Mouse (Mus musculus) kidney, embryonic 14.5 days (tissue): Measurements from ENCODE around the gene Stra6l. TPM values are rescaled to one million over a fixed set of nuclear protein-coding genes. Genes with fewer than 3 reads are reported as not detected.
A peak's percentile ranks its signal among the peaks of the same experiment; 100 is the strongest.

ENCODE experiments used
- ATAC-seq: fragments of 200-750 bp; cut with Nextera tagmentation; 2 replicates; pipeline ENCODE4 v1.8.0; 2017; ENCODE audit warnings: moderate number of reproducible peaks, mild to moderate bottlenecking, moderate TSS enrichment, moderate library complexity; ENCODE audit not compliant: low FRiP score, low TSS enrichment
- H3K27ac ChIP-seq: fragments of 300-500 bp; sonication (generic); 2 replicates; pipeline ENCODE4 v1.5.1; 2014; ENCODE audit warnings: low read depth, mild to moderate bottlenecking, low read length, moderate library complexity, mixed read lengths
- H3K27me3 ChIP-seq: fragments of 300-500 bp; sonication (generic); 2 replicates; pipeline ENCODE4 v1.6.1; 2014; ENCODE audit warnings: mild to moderate bottlenecking, low read length; ENCODE audit not compliant: control insufficient read depth, insufficient read depth
- H3K36me3 ChIP-seq: fragments of 300-500 bp; sonication (generic); 2 replicates; pipeline ENCODE4 v1.6.1; 2014; ENCODE audit warnings: low read length, mixed read lengths; ENCODE audit not compliant: control insufficient read depth, insufficient read depth
- H3K4me1 ChIP-seq: fragments of 300-500 bp; sonication (generic); 2 replicates; pipeline ENCODE4 v1.6.1; 2014; ENCODE audit warnings: low read length, mixed read lengths; ENCODE audit not compliant: control insufficient read depth, insufficient read depth
- H3K4me2 ChIP-seq: fragments of 300-500 bp; sonication (generic); replicated peaks from 2 replicates; pipeline ENCODE4 v1.6.1; 2014; ENCODE audit warnings: low read depth, mild to moderate bottlenecking, low read length
- H3K4me3 ChIP-seq: fragments of 300-500 bp; sonication (generic); 2 replicates; pipeline ENCODE4 v1.5.1; 2014; ENCODE audit warnings: mild to moderate bottlenecking, low read length
- H3K9ac ChIP-seq: fragments of 300-500 bp; sonication (generic); 2 replicates; pipeline ENCODE4 v1.6.1; 2014; ENCODE audit warnings: low read depth, mild to moderate bottlenecking, low read length, moderate library complexity
- H3K9me3 ChIP-seq: fragments of 300-500 bp; sonication (generic); 2 replicates; pipeline ENCODE4 v1.6.1; 2016; ENCODE audit warnings: low read length; ENCODE audit not compliant: control insufficient read depth
- WGBS: fragments of 180-500 bp; shearing (Covaris S2); extraction: QIAGEN DNeasy Blood & Tissue Kit; methylation state at CpG from one replicate; pipeline ENCODE4 v1.1.7; 2014; 5-methylcytosine and 5-hydroxymethylcytosine counted together
- polyA plus RNA-seq: library from polyadenylated mRNA; unstranded; fragments of >200 nt; fragmentation: Nextera tagmentation; extraction: Ambion mirVana; gene quantifications from 2 replicates; pipeline ENCODE4 v1.2.1, GENCODE M21; 2014

Gene Stra6l
- 0.29 and 0.61 TPM in 2 replicates for polyA plus RNA-seq

DNA sequence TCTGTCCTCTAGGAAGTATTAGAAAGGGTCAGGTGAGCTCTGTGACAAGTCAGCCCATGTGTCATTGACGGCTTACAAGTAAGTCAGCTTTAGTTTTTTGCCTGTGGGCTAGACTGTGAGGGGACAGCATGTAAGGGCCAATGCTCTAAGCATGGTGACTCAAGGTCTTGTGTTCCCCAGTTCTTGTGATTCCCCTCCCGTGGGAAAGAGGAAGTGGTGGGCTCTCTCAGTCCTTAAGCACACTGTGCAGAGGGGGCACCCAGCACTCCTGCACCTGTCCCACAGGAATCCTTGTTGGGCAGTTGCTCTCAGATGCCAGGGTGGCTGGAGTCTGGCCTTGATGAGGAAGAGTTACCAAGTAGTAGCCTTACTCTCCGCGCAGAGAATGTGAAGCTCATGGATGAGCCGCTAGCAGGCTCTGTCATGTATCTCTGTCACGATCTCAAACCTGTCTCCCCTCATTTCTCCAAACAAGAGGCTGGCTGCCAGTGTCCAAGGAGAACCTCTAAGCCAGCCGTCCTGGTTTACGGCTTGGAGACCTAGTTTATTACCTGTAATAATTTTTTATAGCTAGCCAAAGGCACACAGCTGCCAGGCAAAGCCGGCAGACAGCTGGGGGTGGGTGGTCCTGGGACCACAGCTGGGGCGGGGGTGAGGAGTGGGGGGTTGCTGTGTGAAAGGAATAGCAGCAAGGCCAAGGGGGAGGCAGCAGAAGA is at the start of gene Stra6l:
Gene Stra6l (plus strand): TSS at position 556 of the 716 bp plus-strand sequence.
- Histone ChIP-seq H3K27ac (no peak within 1 kb of the TSS), H3K4me3 (no peak within 1 kb of the TSS), H3K4me1 (peaks cover 4% of the 10 kb centered on the region), H3K9me3 (no peaks in the 10 kb centered on the region), H3K9ac (no peak within 1 kb of the TSS; the same call in 1 of the 2 replicates), H3K4me2 (no peak within 1 kb of the TSS; the same call in 1 of the 2 replicates), H3K36me3 (no peaks in the 10 kb centered on the region), H3K27me3 (no peaks in the 10 kb centered on the region)
- WGBS, result 14% methylated on average over 10 of the region's 10 CpGs
- ATAC-seq, result no peak

DNA sequence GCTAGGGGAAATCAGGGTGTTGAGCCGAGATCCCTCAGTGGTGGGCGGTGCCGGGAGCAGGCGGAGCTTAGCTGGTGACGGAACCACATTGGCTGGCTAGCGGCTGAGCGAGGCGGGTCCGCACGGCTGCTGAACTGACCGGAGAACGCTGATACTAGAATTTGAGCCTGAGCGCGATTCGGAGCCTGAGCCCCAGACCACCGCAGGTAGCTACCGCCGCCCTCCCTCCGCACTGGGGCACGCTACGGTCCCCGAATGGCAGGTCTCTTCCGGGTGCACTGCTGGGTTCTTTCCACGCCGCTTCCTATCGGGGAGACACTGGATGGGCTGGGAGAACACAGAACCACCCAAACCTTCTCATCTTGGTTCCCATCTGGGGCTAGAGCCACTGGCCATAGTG is 49.5 kb upstream of the Stra6l start, which contains the start of gene Aldh1b1:
Gene Aldh1b1 (plus strand): TSS at position 59 of the 400 bp plus-strand sequence.
- Histone ChIP-seq H3K27me3 (no peaks in the 10 kb centered on the region), H3K4me1 (0 out of 2 replicates have a peak, but pooled peaks cover 10% of the 10 kb centered on the region), H3K27ac (no peak within 1 kb of the TSS), H3K9me3 (no peaks in the 10 kb centered on the region), H3K4me3 (peak within 1 kb of the TSS; percentile 49), H3K36me3 (no peaks in the 10 kb centered on the region), H3K9ac (peak within 1 kb of the TSS; percentile 52; the same call in 1 of the 2 replicates), H3K4me2 (peak within 1 kb of the TSS; percentile 77)
- WGBS, result under 1% methylated on average over 26 of the region's 26 CpGs
- peak; percentile 76 for ATAC-seq

DNA sequence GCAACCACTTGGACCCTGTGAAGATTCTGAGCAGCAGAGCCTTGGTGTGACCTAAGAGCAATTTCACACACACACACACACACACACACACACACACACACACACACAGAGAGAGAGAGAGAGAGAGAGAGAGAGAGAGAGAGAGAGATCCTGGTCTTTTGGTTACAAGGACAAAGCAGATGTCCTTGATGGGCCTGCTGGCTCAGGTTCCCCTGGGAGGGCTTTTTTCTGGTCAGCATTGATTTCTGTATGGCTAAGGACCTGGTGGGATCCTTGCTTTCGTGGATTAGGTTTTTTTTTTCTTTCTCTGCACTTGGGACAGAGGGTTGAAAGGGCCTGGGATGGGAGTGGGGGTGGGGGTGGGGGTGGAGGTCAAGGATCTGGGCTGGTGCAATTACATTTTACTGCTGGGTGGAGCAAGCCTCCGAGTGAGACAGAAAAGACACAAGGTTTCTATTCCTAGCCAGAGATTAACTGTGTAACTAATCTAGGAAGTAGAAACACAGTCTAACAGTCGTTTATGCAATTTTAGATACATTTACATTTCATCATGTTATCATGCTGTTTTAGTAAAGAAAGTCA is 48.4 kb upstream of the Stra6l start:
- WGBS, result 17% methylated on average over 3 of the region's 3 CpGs
- H3K27ac ChIP-seq, result no peak overlapping the region

DNA sequence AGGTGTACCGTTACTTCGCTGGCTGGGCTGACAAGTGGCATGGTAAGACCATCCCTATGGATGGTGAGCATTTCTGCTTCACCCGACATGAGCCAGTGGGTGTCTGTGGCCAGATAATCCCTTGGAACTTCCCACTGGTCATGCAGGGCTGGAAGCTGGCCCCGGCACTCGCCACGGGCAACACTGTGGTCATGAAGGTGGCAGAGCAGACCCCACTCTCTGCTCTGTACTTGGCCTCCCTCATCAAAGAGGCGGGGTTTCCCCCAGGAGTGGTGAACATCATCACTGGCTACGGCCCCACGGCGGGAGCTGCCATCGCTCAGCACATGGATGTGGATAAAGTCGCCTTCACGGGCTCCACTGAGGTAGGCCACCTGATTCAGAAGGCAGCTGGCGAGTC is 45.6 kb upstream of the Stra6l start:
- no peaks in the 10 kb centered on the region for H3K36me3 ChIP-seq
- H3K27me3 ChIP-seq, result no peaks in the 10 kb centered on the region
- H3K9me3 ChIP-seq, result no peaks in the 10 kb centered on the region
- no peak overlapping the region for H3K27ac ChIP-seq
- no peak overlapping the region for H3K4me2 ChIP-seq
- H3K4me3 ChIP-seq, result no peak overlapping the region
- no peak for ATAC-seq
- H3K4me1 ChIP-seq, result 0 out of 2 replicates have a peak, but pooled peaks cover 5% of the 10 kb centered on the region
- no peak overlapping the region for H3K9ac ChIP-seq
- 94% methylated on average over 14 of the region's 14 CpGs for WGBS

More for the DNA sequence above, 48.4 kb upstream of the Stra6l start:
- no peaks in the 10 kb centered on the region for H3K27me3 ChIP-seq
- no peak overlapping the region for H3K4me2 ChIP-seq
- no peaks in the 10 kb centered on the region for H3K36me3 ChIP-seq
- no peaks in the 10 kb centered on the region for H3K9me3 ChIP-seq
- H3K4me1 ChIP-seq, result 0 out of 2 replicates have a peak, but pooled peaks cover 10% of the 10 kb centered on the region
- ATAC-seq, result no peak
- H3K4me3 ChIP-seq, result no peak overlapping the region
- no peak overlapping the region for H3K9ac ChIP-seq

DNA sequence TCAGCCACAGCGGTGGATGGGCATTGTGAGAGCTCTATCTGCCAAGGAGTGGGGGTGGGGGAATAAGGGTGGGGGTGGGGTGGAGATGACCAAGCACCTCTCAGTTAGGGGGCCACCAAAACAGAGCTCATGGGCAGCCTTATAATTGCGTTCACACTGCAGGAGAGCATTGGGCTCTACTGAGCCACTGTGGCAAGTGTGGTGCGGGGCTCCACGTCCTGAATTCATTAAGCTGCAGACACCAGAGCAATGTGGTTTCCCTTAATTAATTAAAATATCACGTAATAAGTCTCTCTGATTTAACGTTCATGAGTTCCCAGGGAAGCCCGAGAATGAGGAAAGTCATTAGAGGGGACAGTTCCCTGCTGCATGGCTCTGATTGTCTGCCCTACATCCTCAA is 40.4 kb upstream of the Stra6l start:
- no peak for ATAC-seq
- H3K9ac ChIP-seq, result no peak overlapping the region
- H3K27ac ChIP-seq, result no peak overlapping the region
- 61% methylated on average over 7 of the region's 7 CpGs for WGBS
- no peaks in the 10 kb centered on the region for H3K27me3 ChIP-seq
- no peak overlapping the region for H3K4me3 ChIP-seq
- no peaks in the 10 kb centered on the region for H3K36me3 ChIP-seq
- H3K4me2 ChIP-seq, result no peak overlapping the region
- no peaks in the 10 kb centered on the region for H3K9me3 ChIP-seq
- 0 out of 2 replicates have a peak, but pooled peaks cover 7% of the 10 kb centered on the region for H3K4me1 ChIP-seq

DNA sequence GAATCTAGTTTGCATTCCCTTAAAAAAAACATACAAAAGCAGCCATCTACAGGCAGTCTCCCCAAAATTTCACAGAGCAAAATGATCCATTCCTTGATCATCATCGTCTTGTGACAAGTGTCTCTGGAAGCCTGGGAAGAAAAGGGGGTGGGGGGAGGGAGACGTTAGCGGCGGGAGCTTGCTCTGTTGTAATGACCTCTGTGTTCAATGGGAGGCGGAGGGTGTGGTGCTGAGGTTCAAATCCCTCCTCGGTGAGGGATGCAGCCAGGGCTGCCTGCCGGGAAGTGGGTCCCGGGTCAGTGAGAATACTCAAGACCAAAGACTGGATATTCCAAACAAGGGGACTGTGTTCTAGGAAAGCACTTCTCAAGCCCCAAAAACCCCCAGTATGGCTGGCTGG is 37.2 kb upstream of the Stra6l start:
- ATAC-seq, result no peak
- H3K4me1 ChIP-seq, result 0 out of 2 replicates have a peak, but pooled peaks cover 7% of the 10 kb centered on the region
- H3K36me3 ChIP-seq, result no peaks in the 10 kb centered on the region
- WGBS, result 24% methylated on average over 8 of the region's 8 CpGs
- H3K4me3 ChIP-seq, result no peak overlapping the region
- H3K4me2 ChIP-seq, result no peak overlapping the region
- H3K27ac ChIP-seq, result no peak overlapping the region
- no peaks in the 10 kb centered on the region for H3K27me3 ChIP-seq
- H3K9me3 ChIP-seq, result no peaks in the 10 kb centered on the region
- no peak overlapping the region for H3K9ac ChIP-seq

DNA sequence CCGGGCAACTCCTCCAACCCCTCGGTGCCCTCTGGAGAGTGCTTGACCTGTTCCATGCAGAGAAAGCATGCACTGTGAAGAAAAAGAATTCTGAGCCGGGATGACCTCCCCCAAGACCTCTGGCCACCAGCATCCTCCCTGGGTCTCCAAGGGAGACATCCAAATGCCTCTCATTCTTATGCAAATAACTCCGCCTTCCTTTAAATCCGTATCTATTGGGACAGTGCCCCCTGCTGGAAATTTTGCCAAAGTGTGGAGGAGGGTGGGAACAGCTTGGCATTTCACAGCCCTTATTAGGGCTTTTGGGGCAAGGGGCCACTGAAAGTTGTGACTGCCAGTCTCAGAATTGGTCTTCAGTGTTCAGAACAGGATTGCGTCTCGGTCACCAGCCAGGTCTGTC is 32.9 kb upstream of the Stra6l start:
- H3K27me3 ChIP-seq, result no peaks in the 10 kb centered on the region
- 47% methylated on average over 7 of the region's 7 CpGs for WGBS

DNA sequence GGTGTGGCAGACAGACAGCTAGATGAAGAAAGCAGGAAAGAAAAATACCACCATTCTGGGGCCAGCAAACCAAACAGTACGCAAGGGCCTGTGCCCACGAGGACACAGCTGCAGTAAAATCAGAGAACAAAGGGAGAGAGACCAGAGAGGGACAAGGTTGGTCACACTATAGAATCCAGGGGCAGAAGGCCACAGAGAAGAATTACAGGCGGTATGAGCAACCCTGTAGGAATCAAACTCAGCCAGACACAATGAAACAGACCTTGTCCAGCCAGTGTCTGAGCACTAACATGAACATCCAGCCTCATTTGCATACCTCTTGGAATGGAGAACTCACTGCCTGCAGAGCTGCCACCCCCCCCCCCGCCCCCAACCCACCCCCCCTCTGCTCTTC is 29.7 kb upstream of the Stra6l start:
- H3K4me3 ChIP-seq, result peak overlapping the region; percentile 17; the same call in 1 of the 2 replicates
- no peak for ATAC-seq
- no peaks in the 10 kb centered on the region for H3K36me3 ChIP-seq
- H3K9ac ChIP-seq, result no peak overlapping the region
- H3K4me1 ChIP-seq, result peaks cover 10% of the 10 kb centered on the region
- peak overlapping the region; percentile 61 for H3K4me2 ChIP-seq
- no peaks in the 10 kb centered on the region for H3K9me3 ChIP-seq
- H3K27me3 ChIP-seq, result peaks cover 17% of the 10 kb centered on the region
- 18% methylated on average over 4 of the region's 4 CpGs for WGBS
- no peak overlapping the region for H3K27ac ChIP-seq

More for the DNA sequence above, 32.9 kb upstream of the Stra6l start:
- H3K4me1 ChIP-seq, result peaks cover 10% of the 10 kb centered on the region
- H3K4me2 ChIP-seq, result no peak overlapping the region
- ATAC-seq, result no peak
- no peaks in the 10 kb centered on the region for H3K36me3 ChIP-seq
- no peak overlapping the region for H3K27ac ChIP-seq
- no peak overlapping the region for H3K4me3 ChIP-seq
- H3K9ac ChIP-seq, result no peak overlapping the region
- no peaks in the 10 kb centered on the region for H3K9me3 ChIP-seq
